Mouse (Mus musculus): ENCODE data around the gene Zbtb46.
A peak's percentile ranks its signal among the peaks of the same experiment; 100 is the strongest.

Gene Zbtb46

GRCm38 (mm10) chr2:181365655-181366075, 93.6 kb downstream of the Zbtb46 start:
- DNase-seq (ENCODE audit: low read depth in 2 of 2, low spot score in 2 of 2): peak in 1 of 2 experiments; percentile 19

GRCm38 (mm10) chr2:181364860-181365596, 94.2 kb downstream of the Zbtb46 start, which contains the start of the genes Zgpat and Arfrp1:
Gene Zgpat (plus strand): TSS chr2:181364928.
Gene Arfrp1 (minus strand): TSS chr2:181365404.
- peak; percentile 72 for DNase-seq (ENCODE audit: low read depth in 2 of 2, low spot score in 2 of 2)

GRCm38 (mm10) chr2:181364487-181364859, 94.8 kb downstream of the Zbtb46 start:
- no peak for DNase-seq (ENCODE audit: low read depth in 2 of 2, low spot score in 2 of 2)

GRCm38 (mm10) chr2:181363946-181364345, 95.3 kb downstream of the Zbtb46 start:
- DNase-seq (ENCODE audit: low read depth in 2 of 2, low spot score in 2 of 2): no peak

- DNase-seq (ENCODE audit: low read depth in 2 of 2, low spot score in 2 of 2): no peak
Observed at GRCm38 (mm10) chr2:181356780-181357179, 102.4 kb downstream of the Zbtb46 start.

GRCm38 (mm10) chr2:181342766-181343165, 116.5 kb downstream of the Zbtb46 start:
- DNase-seq (ENCODE audit: low read depth in 2 of 2, low spot score in 2 of 2): no peak

GRCm38 (mm10) chr2:181340426-181340825, 118.8 kb downstream of the Zbtb46 start:
- no peak for DNase-seq (ENCODE audit: low read depth in 2 of 2, low spot score in 2 of 2)

Measured in CD8-positive naive resting alpha-beta T cell, adult 2 months (primary cell).